ENCODE assay signal across 8 mouse cellular contexts in genomic region chr15:4043032-4043471, GRCm38 (mm10). TPM values are rescaled to one million over a fixed set of nuclear protein-coding genes. Genes with fewer than 3 reads are reported as not detected.
A peak's percentile ranks its signal among the peaks of the same experiment; 100 is the strongest.
DNase-seq lines count a peak whose midpoint lies in the region; ATAC-seq and TF ChIP-seq lines count a peak whose summit lies in the region.

No protein-coding gene starts in this region.

- H3K27ac ChIP-seq in liver, embryonic 12.5 days = no peak overlapping the region
- no peak overlapping the region for H3K27ac ChIP-seq in heart, postnatal 0 days (ENCODE audit: low read depth)
- no peak overlapping the region for H3K27ac ChIP-seq in liver, embryonic 15.5 days (replicated peaks)

- H3K4me1 ChIP-seq in liver, embryonic 12.5 days = no peaks in the 10 kb centered on the region
- H3K4me1 ChIP-seq in heart, postnatal 0 days (ENCODE audit: control insufficient read depth, insufficient read depth) = no peaks in the 10 kb centered on the region
- peaks cover 4% of the 10 kb centered on the region; the same call in 1 of the 2 replicates for H3K4me1 ChIP-seq in liver, embryonic 15.5 days (replicated peaks)

- H3K9ac ChIP-seq in liver, embryonic 12.5 days = no peak overlapping the region
- H3K9ac ChIP-seq in heart, postnatal 0 days (replicated peaks; ENCODE audit: low read depth, low read length) = no peak overlapping the region
- H3K9ac ChIP-seq in liver, embryonic 15.5 days = no peak overlapping the region

- no peaks in the 10 kb centered on the region for H3K27me3 ChIP-seq in liver, embryonic 12.5 days (replicated peaks)
- no peaks in the 10 kb centered on the region for H3K27me3 ChIP-seq in heart, postnatal 0 days (ENCODE audit: control insufficient read depth, insufficient read depth, low read length)
- H3K27me3 ChIP-seq in liver, embryonic 15.5 days = no peaks in the 10 kb centered on the region

- H3K4me2 ChIP-seq in liver, embryonic 12.5 days = no peak overlapping the region
- H3K4me2 ChIP-seq in heart, postnatal 0 days (ENCODE audit: low read depth, low read length) = peak overlapping the region; percentile 19; the same call in 1 of the 2 replicates
- H3K4me2 ChIP-seq in liver, embryonic 15.5 days = peak overlapping the region; percentile 29; the same call in 1 of the 2 replicates

- DNase-seq in liver (peak; percentile 7), adipocyte (ENCODE audit: low spot score) (peak; percentile 58)
- peak; percentile 46 for DNase-seq in heart, postnatal 0 days (ENCODE audit: low spot score)
- peak; percentile 54 for DNase-seq in retina, postnatal 1 day
- DNase-seq in right cerebral cortex, postnatal 4 days = no peak
- no peak for DNase-seq in right cerebral cortex, postnatal 25 days

- WGBS in liver, embryonic 12.5 days (ENCODE audit: insufficient replicate concordance) = 26% methylated on average over 4 of the region's 4 CpGs
- WGBS in heart, postnatal 0 days = 17% methylated on average over 4 of the region's 4 CpGs
- WGBS in liver, embryonic 15.5 days (ENCODE audit: insufficient replicate concordance) = 18% methylated on average over 4 of the region's 4 CpGs

- peak; percentile 60 for TF ChIP-seq CTCF in heart, postnatal 0 days (IDR thresholded peaks at IDR 0.05; ENCODE audit: low read depth)

- ATAC-seq in liver, embryonic 12.5 days = no peak
- no peak; the same call in 1 of the 2 replicates for ATAC-seq in heart, postnatal 0 days (ENCODE audit: insufficient read depth, low read depth)
- ATAC-seq in liver, embryonic 15.5 days (ENCODE audit: insufficient read depth) = no peak

- H3K4me3 ChIP-seq in liver, embryonic 12.5 days = no peak overlapping the region
- H3K4me3 ChIP-seq in heart, postnatal 0 days (ENCODE audit: low read depth, low read length) = no peak overlapping the region
- H3K4me3 ChIP-seq in liver, embryonic 15.5 days (replicated peaks) = no peak overlapping the region

- no peak for TF ChIP-seq EP300 in heart, postnatal 0 days (IDR thresholded peaks at IDR 0.05; ENCODE audit: low read depth)

- H3K9me3 ChIP-seq in liver, embryonic 12.5 days (replicated peaks) = no peaks in the 10 kb centered on the region
- H3K9me3 ChIP-seq in heart, postnatal 0 days (replicated peaks; ENCODE audit: control insufficient read depth, low read length) = no peaks in the 10 kb centered on the region
- no peaks in the 10 kb centered on the region for H3K9me3 ChIP-seq in liver, embryonic 15.5 days (replicated peaks)

- H3K36me3 ChIP-seq in liver, embryonic 12.5 days = peaks cover 13% of the 10 kb centered on the region; the same call in 1 of the 2 replicates
- H3K36me3 ChIP-seq in heart, postnatal 0 days (replicated peaks; ENCODE audit: control insufficient read depth, insufficient read depth, low read length) = peaks cover 56% of the 10 kb centered on the region
- H3K36me3 ChIP-seq in liver, embryonic 15.5 days (replicated peaks) = no peaks in the 10 kb centered on the region

RNA-seq across cellular contexts. Expression of gene Oxct1, which starts 16.9 kb away (rescaled TPM):
- 41.0 and 43.8 TPM in 2 replicates for polyA plus RNA-seq in liver, embryonic 12.5 days (2016; fragmentation: Nextera tagmentation; extraction: Ambion mirVana)
- total RNA-seq in heart, postnatal 0 days (2014; rRNA removed; ENCODE audit: low replicate concordance) = 262 and 335 TPM in 2 replicates
- polyA plus RNA-seq in heart, postnatal 0 days (2015; fragmentation: Nextera tagmentation; extraction: Ambion mirVana) = 301 and 332 TPM in 2 replicates
- 21.5 and 25.7 TPM in 2 replicates for polyA plus RNA-seq in liver, embryonic 15.5 days (2015; fragmentation: Nextera tagmentation; extraction: Ambion mirVana)

RNA-seq across cellular contexts. Expression of gene AW549877, which starts 47.5 kb away (rescaled TPM):
- polyA plus RNA-seq in liver, embryonic 12.5 days (2016; fragmentation: Nextera tagmentation; extraction: Ambion mirVana) = 10.3 and 10.7 TPM in 2 replicates
- total RNA-seq in heart, postnatal 0 days (2014; rRNA removed; ENCODE audit: low replicate concordance) = 16.3 and 16.4 TPM in 2 replicates
- polyA plus RNA-seq in heart, postnatal 0 days (2015; fragmentation: Nextera tagmentation; extraction: Ambion mirVana) = 11.7 and 12.5 TPM in 2 replicates
- polyA plus RNA-seq in liver, embryonic 15.5 days (2015; fragmentation: Nextera tagmentation; extraction: Ambion mirVana) = 6.6 and 6.7 TPM in 2 replicates

Comparison
In these comparisons a context has a peak if more than half of its experiments do, and no peak if none do; other contexts are left out.
1. DNase-seq: peak in liver (single experiment), adipocyte (single experiment), heart, postnatal 0 days (single experiment) and retina, postnatal 1 day (single experiment); none in right cerebral cortex, postnatal 4 days (single experiment) and right cerebral cortex, postnatal 25 days (single experiment).